Mouse (Mus musculus) CH12.LX (cell line): Measurements from ENCODE around the gene Rnf10. TPM values are rescaled to one million over a fixed set of nuclear protein-coding genes. Genes with fewer than 3 reads are reported as not detected.

Experiments used
- DNase-seq: peaks from one replicate; pipeline ENCODE4 v3.0.0-alpha.2; 2013; ENCODE audit errors: extremely low read depth
- H3K27ac ChIP-seq: 2 replicates; pipeline ENCODE4 v1.5.1; 2012; ENCODE audit warnings: low read depth, mild to moderate bottlenecking, control low read depth, moderate library complexity; ENCODE audit not compliant: insufficient read depth
- H3K27me3 ChIP-seq: replicated peaks from 2 replicates; pipeline ENCODE3; 2012; ENCODE audit warnings: inconsistent platforms
- H3K36me3 ChIP-seq, 2 experiments: replicated peaks in 1 of 2; 2 replicates each; pipeline versions ENCODE3 to v1.6.1; 2012; ENCODE audit warnings: inconsistent platforms in 1 of 2, low read length in 1 of 2, mild to moderate bottlenecking in 1 of 2, mixed read lengths in 1 of 2, moderate library complexity in 1 of 2; ENCODE audit not compliant: control insufficient read depth in 1 of 2, insufficient read depth in 1 of 2
- H3K4me1 ChIP-seq, 2 experiments: 2 replicates each; pipeline ENCODE4 v1.6.1; 2012; ENCODE audit warnings: inconsistent platforms in 1 of 2, moderate library complexity in 1 of 2; ENCODE audit not compliant: insufficient read depth in 2 of 2, control insufficient read depth in 1 of 2
- H3K4me2 ChIP-seq: 2 replicates; pipeline ENCODE4 v1.6.1; 2012; ENCODE audit warnings: low read depth, mild to moderate bottlenecking, control low read depth; ENCODE audit not compliant: poor library complexity, insufficient read depth, severe bottlenecking
- H3K4me3 ChIP-seq, 3 experiments: fragments of 150-350 bp in 1 of 3; sonication (generic) in 1 of 3; replicated peaks in 1 of 3; 2 replicates each; pipeline versions ENCODE3 to v1.5.1; 2011 to 2012; ENCODE audit warnings: low read depth in 2 of 3, low read length in 2 of 3, mild to moderate bottlenecking in 2 of 3, moderate library complexity in 2 of 3, control low read depth in 1 of 3, improper control_type of control experiment in 1 of 3, inconsistent platforms in 1 of 3, mixed read lengths in 1 of 3; ENCODE audit not compliant: poor library complexity in 1 of 3
- H3K79me2 ChIP-seq: replicated peaks from 2 replicates; pipeline ENCODE4 v1.6.1; 2012; ENCODE audit warnings: mild to moderate bottlenecking, moderate library complexity; ENCODE audit not compliant: control insufficient read depth, poor library complexity, insufficient read depth, severe bottlenecking; ENCODE audit errors: extremely low read depth
- H3K9ac ChIP-seq: 2 replicates; pipeline ENCODE4 v1.6.1; 2012; ENCODE audit warnings: low read depth, mild to moderate bottlenecking, control low read depth, moderate library complexity; ENCODE audit not compliant: insufficient read depth
- H3K9me3 ChIP-seq: replicated peaks from 2 replicates; pipeline ENCODE3; 2012; ENCODE audit warnings: low read length, inconsistent platforms, mixed read lengths
- CHD1 ChIP-seq: IDR thresholded peaks from 2 replicates; pipeline ENCODE4 v1.6.1; 2012; ENCODE audit warnings: low read depth, low read length, improper control_type of control experiment, inconsistent platforms
- CHD2 ChIP-seq: IDR thresholded peaks from 2 replicates; pipeline ENCODE4 v1.6.1; 2011; ENCODE audit warnings: low read length, improper control_type of control experiment
- CTCF ChIP-seq, 2 experiments: IDR thresholded peaks in 1 of 2; conservative IDR thresholded peaks in 1 of 2; 2 replicates each; pipeline ENCODE4 v1.5.1; 2011 to 2012; ENCODE audit warnings: low read depth in 2 of 2, low read length in 2 of 2, improper control_type of control experiment in 1 of 2, inconsistent platforms in 1 of 2, mild to moderate bottlenecking in 1 of 2, moderate library complexity in 1 of 2
- E2F4 ChIP-seq: IDR thresholded peaks from 2 replicates; pipeline ENCODE4 v1.6.1; 2011; ENCODE audit warnings: low read depth, low read length, improper control_type of control experiment; ENCODE audit not compliant: insufficient replicate concordance
- ELF1 ChIP-seq: IDR thresholded peaks from 2 replicates; pipeline ENCODE4 v1.6.1; 2014; ENCODE audit warnings: low read depth, mild to moderate bottlenecking, inconsistent platforms, low read length, improper control_type of control experiment
- ETS1 ChIP-seq: conservative IDR thresholded peaks from 2 replicates; pipeline ENCODE4 v1.6.1; 2012; ENCODE audit warnings: low read depth, mild to moderate bottlenecking, inconsistent platforms, low read length, improper control_type of control experiment, moderate library complexity
- JUN ChIP-seq: IDR thresholded peaks from 2 replicates; pipeline ENCODE4 v1.6.1; 2011; ENCODE audit warnings: low read depth, mild to moderate bottlenecking, low read length, improper control_type of control experiment, moderate library complexity; ENCODE audit not compliant: insufficient read depth
- JUND ChIP-seq: conservative IDR thresholded peaks from 2 replicates; pipeline ENCODE4 v1.6.1; 2011; ENCODE audit warnings: low read depth, low read length, improper control_type of control experiment
- KAT2A ChIP-seq: IDR thresholded peaks from 2 replicates; pipeline ENCODE4 v1.6.1; 2012; ENCODE audit warnings: low read length, improper control_type of control experiment, inconsistent platforms; ENCODE audit not compliant: insufficient replicate concordance
- MAFK ChIP-seq: IDR thresholded peaks from 2 replicates; pipeline ENCODE4 v1.6.1; 2011; ENCODE audit warnings: low read length, improper control_type of control experiment; ENCODE audit not compliant: insufficient replicate concordance
- MYC ChIP-seq: IDR thresholded peaks from 2 replicates; pipeline ENCODE4 v1.6.1; 2011; ENCODE audit warnings: low read depth, mild to moderate bottlenecking, improper control_type of control experiment, low read length
- NRF1 ChIP-seq: IDR thresholded peaks from 2 replicates; pipeline ENCODE4 v1.6.1; 2014; ENCODE audit warnings: low read depth, mild to moderate bottlenecking, inconsistent platforms, low read length, improper control_type of control experiment, moderate library complexity
- RAD21 ChIP-seq: IDR thresholded peaks from 2 replicates; pipeline ENCODE4 v1.6.1; 2011; ENCODE audit warnings: low read depth, mild to moderate bottlenecking, low read length, improper control_type of control experiment, moderate library complexity
- SIN3A ChIP-seq: IDR thresholded peaks from 2 replicates; pipeline ENCODE4 v1.6.1; 2012; ENCODE audit warnings: low read length, improper control_type of control experiment, inconsistent platforms
- SMC3 ChIP-seq: IDR thresholded peaks from 2 replicates; pipeline ENCODE4 v1.6.1; 2011; ENCODE audit warnings: low read depth, low read length, improper control_type of control experiment
- USF1 ChIP-seq: IDR thresholded peaks from 2 replicates; pipeline ENCODE4 v1.6.1; 2014; ENCODE audit warnings: low read depth, mild to moderate bottlenecking, inconsistent platforms, low read length, improper control_type of control experiment
- ZC3H11A ChIP-seq: IDR thresholded peaks from 2 replicates; pipeline ENCODE4 v1.6.1; 2012; ENCODE audit warnings: low read depth, mild to moderate bottlenecking, inconsistent platforms, low read length, improper control_type of control experiment
- ZNF384 ChIP-seq: IDR thresholded peaks from 2 replicates; pipeline ENCODE4 v1.6.1; 2012; ENCODE audit warnings: low read depth, low read length, improper control_type of control experiment, inconsistent platforms
- dilution Hi-C: fragments of 300-500 bp; cut with MboI; formaldehyde crosslinking; loops from 2 replicates; pipeline ENCODE4 v1.14.3; 2020; ENCODE audit warnings: low sequenced_read_pairs; ENCODE audit not compliant: extremely low pct_unique_long_range_greater_than_20kb, extremely low pct_ligation_motif_present
- in situ Hi-C: fragments of 300-500 bp; cut with MboI; formaldehyde crosslinking; loops from 3 replicates; pipeline ENCODE4 v1.14.3; 2019; ENCODE audit warnings: low sequenced_read_pairs, low pct_ligation_motif_present, low pct_unique_long_range_greater_than_20kb, mixed read lengths
- polyA plus RNA-seq: library from polyadenylated mRNA; unstranded; fragments of >175 nt; gene quantifications from 2 replicates; pipeline ENCODE4 v1.2.1, GENCODE M21; 2012; ENCODE audit warnings: low read depth; ENCODE audit not compliant: insufficient read length
- total RNA-seq, 2 experiments: library from RNA; depleted of rRNA; stranded (reverse); fragments of 300-350 nt in 1 of 2; fragments of >200 nt in 1 of 2; gene quantifications; 2 replicates each; pipeline ENCODE4 v1.2.3; 2012 to 2014

Rnf10 gene
- total and polyA plus RNA-seq, 3 experiments, result 38.5 to 187 (median 63.6) TPM

DNA sequence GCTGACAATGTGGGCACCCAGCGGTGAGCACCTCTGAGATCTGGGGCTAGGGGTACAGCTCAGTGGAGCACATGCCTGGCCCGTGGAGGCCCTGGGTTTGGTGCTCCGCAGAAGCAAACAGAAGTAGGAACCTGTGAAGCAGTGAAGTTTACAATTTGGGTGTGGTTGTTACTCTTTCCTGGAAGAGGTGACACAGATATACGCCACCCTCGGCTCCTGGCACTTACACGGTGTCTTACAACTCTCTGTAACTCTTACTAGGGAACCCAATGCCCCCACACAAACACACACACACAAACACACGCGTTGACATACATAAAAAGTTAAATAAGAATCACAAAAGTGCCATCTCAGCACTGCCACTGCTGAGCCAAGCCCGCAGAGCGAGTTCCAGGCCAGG lies 23.6 kb upstream of the Rnf10 start:
- H3K36me3 ChIP-seq, result peaks cover 37 to 75% of the 10 kb centered on the region in 2 experiments
- in situ Hi-C loops, result no loop called here

DNA sequence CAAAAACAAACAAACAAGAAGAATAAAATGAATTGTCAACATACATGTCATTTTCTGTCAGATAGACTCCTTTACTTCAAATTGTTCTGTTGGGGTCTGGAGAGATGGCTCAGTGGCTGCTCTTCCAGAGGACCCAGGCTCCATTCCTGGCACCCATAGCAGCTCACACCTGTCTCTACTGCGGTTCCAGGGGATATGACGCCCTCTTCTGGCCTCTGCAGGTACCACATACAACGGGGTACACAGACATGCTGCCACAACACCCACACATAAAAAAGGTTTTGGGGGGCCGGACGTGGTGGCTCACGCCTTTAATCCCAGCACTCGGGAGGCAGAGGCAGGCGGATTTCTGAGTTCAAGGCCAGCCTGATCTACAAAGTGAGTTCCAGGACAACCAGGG lies 21.5 kb upstream of the Rnf10 start:
- Histone ChIP-seq H3K4me1 (peaks cover 0 to 19% of the 10 kb centered on the region in 2 experiments; a peak in 3 of 4 replicates), H3K4me2 (no peak overlapping the region), H3K36me3 (peaks cover 50 to 90% of the 10 kb centered on the region in 2 experiments), H3K27ac (no peak overlapping the region), H3K9me3 (no peaks in the 10 kb centered on the region), H3K27me3 (no peaks in the 10 kb centered on the region), H3K9ac (no peak overlapping the region), H3K4me3 (no peak overlapping the region), H3K79me2 (peaks cover 5% of the 10 kb centered on the region)
- in situ Hi-C loops (no loop called here), dilution Hi-C loops (no loop called here)
- no peak for DNase-seq
- TF ChIP-seq CTCF (conservative IDR thresholded peaks at IDR 0.05 in 1 of 2, IDR thresholded peaks at IDR 0.05 in 1 of 2; ENCODE audit: low read depth in 2 of 2, low read length in 2 of 2) (peak in 1 of 2 experiments; percentile 21; a peak in 1 of 4 replicates), CHD1 (no peak), JUN (no peak)

More for the DNA sequence above, 23.6 kb upstream of the Rnf10 start:
- peaks cover 18% of the 10 kb centered on the region for H3K79me2 ChIP-seq
- peaks cover 0 to 25% of the 10 kb centered on the region in 2 experiments; a peak in 3 of 4 replicates for H3K4me1 ChIP-seq
- no peak overlapping the region for H3K27ac ChIP-seq
- no peaks in the 10 kb centered on the region for H3K27me3 ChIP-seq
- no peak overlapping the region for H3K4me2 ChIP-seq
- H3K4me3 ChIP-seq, result no peak overlapping the region
- no peak overlapping the region for H3K9ac ChIP-seq
- H3K9me3 ChIP-seq, result no peaks in the 10 kb centered on the region
- TF ChIP-seq KAT2A (no peak), JUND (no peak), JUN (no peak), CHD2 (no peak), ZNF384 (no peak), CTCF (conservative IDR thresholded peaks at IDR 0.05 in 1 of 2, IDR thresholded peaks at IDR 0.05 in 1 of 2; ENCODE audit: low read depth in 2 of 2, low read length in 2 of 2) (no peak), RAD21 (no peak), ZC3H11A (no peak), E2F4 (no peak), NRF1 (no peak), SMC3 (no peak), ELF1 (no peak), MYC (no peak), ETS1 (no peak), SIN3A (no peak), MAFK (no peak), USF1 (no peak)
- DNase-seq, result no peak
- dilution Hi-C loops, result no loop called here
